Mouse (Mus musculus) C2C12 (cell line): ENCODE data around the gene Epas1. TPM values are rescaled to one million over a fixed set of nuclear protein-coding genes. Genes with fewer than 3 reads are reported as not detected.

ENCODE experiments used
- H3K27me3 ChIP-seq: one replicate; pipeline ENCODE4 v1.6.1; 2011; ENCODE audit not compliant: control insufficient read depth, insufficient read depth, insufficient read length
- H3K36me3 ChIP-seq: one replicate; pipeline ENCODE4 v1.6.1; 2011; ENCODE audit not compliant: control insufficient read depth, insufficient read depth
- H3K4me3 ChIP-seq: one replicate; pipeline ENCODE4 v1.5.1; 2011; ENCODE audit warnings: mild to moderate bottlenecking, control low read depth; ENCODE audit not compliant: poor library complexity, insufficient read depth, severe bottlenecking
- H3K79me2 ChIP-seq: one replicate; pipeline ENCODE4 v1.6.1; 2011; ENCODE audit not compliant: control insufficient read depth, insufficient read depth
- H3K79me3 ChIP-seq: one replicate; pipeline ENCODE4 v1.6.1; 2011; ENCODE audit warnings: low read depth, control low read depth
- H3ac ChIP-seq: one replicate; pipeline ENCODE3; 2011; ENCODE audit warnings: low read depth; ENCODE audit not compliant: control insufficient read depth, insufficient read length
- CEBPB ChIP-seq: IDR thresholded peaks from one replicate; pipeline ENCODE4 v1.6.1; 2011; ENCODE audit warnings: low read depth, mild to moderate bottlenecking, control low read depth, moderate library complexity
- CTCF ChIP-seq: IDR thresholded peaks from one replicate; pipeline ENCODE4 v1.5.1; 2011; ENCODE audit not compliant: control insufficient read depth, insufficient read depth, insufficient read length
- FOSL1 ChIP-seq: IDR thresholded peaks from one replicate; pipeline ENCODE4 v1.8.0; 2011; ENCODE audit warnings: mild to moderate bottlenecking, low read length; ENCODE audit not compliant: poor library complexity, insufficient read depth, severe bottlenecking
- MAX ChIP-seq: IDR thresholded peaks from one replicate; pipeline ENCODE4 v1.6.1; 2011; ENCODE audit warnings: mild to moderate bottlenecking, control low read depth
- MYOD1 ChIP-seq: IDR thresholded peaks from one replicate; pipeline ENCODE4 v1.6.1; 2011; ENCODE audit warnings: low read depth; ENCODE audit not compliant: control insufficient read depth, insufficient read length
- MYOG ChIP-seq: IDR thresholded peaks from one replicate; pipeline ENCODE4 v1.6.1; 2011; ENCODE audit not compliant: control insufficient read depth, insufficient read length; ENCODE audit errors: extremely low read depth
- USF1 ChIP-seq: IDR thresholded peaks from one replicate; pipeline ENCODE4 v1.6.1; 2011; ENCODE audit warnings: low read depth, mild to moderate bottlenecking, control low read depth, moderate library complexity
- polyA plus RNA-seq: library from polyadenylated mRNA; unstranded; fragments of >200 nt; fragmentation: generic; extraction: Trizol; gene quantifications from one replicate; pipeline ENCODE4 v1.2.1, GENCODE M21; 2012; ENCODE audit warnings: missing spikeins

Epas1 gene
- polyA plus RNA-seq, 1 experiment = 0.05 TPM

DNA sequence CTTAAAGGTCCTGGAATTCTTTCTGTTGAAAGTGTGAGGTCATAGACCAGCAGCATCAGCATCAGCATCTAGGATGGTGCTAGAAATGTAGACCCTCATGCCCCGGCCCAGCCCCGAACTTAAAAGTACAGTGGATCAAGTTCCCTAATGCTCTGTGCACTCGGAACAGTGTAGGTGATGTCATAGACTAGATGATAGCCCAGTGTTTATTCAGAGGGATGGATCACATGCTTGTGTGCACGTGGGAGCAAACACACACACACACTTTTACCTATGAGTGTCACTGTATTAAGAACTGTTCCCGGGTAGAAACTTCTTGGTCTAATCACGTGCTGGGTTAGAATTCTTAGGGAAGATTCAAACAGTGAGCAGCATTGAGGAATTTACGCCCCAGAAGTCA lies 33.0 kb downstream of the Epas1 start:
- Histone ChIP-seq H3K4me3 (no peak overlapping the region), H3K27me3 (no peaks in the 10 kb centered on the region), H3K79me2 (no peaks in the 10 kb centered on the region), H3K36me3 (no peaks in the 10 kb centered on the region), H3ac (no peak overlapping the region), H3K79me3 (no peaks in the 10 kb centered on the region)
- no peak for TF ChIP-seq FOSL1
- TF ChIP-seq MYOD1 = no peak
- TF ChIP-seq MYOG = no peak
- no peak for TF ChIP-seq MAX
- TF ChIP-seq CTCF = no peak
- no peak for TF ChIP-seq USF1
- TF ChIP-seq CEBPB = no peak

DNA sequence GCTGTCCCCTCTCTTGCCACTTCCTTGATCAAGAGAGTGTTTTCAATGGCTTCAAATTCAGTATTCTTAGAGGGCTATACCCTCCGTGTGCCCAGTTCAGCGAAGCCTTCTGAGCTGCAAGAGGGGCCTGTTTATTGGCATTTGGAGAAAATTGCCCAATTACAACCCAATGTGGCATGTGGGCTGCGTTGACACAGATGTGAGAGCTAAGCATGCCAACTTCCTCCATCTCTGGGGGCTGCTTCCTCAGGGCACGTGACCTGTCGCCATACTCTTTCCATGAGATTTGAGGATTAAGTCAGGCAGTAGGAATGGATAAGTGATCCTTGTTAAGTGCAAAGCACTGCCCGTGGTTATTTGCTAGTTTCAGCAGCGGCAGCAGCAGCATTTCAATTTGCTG lies 34.3 kb downstream of the Epas1 start:
- Histone ChIP-seq H3K27me3 (no peaks in the 10 kb centered on the region), H3K4me3 (no peak overlapping the region), H3ac (no peak overlapping the region), H3K79me3 (no peaks in the 10 kb centered on the region), H3K79me2 (no peaks in the 10 kb centered on the region), H3K36me3 (no peaks in the 10 kb centered on the region)
- no peak for TF ChIP-seq CTCF
- no peak for TF ChIP-seq MYOG
- no peak for TF ChIP-seq FOSL1
- no peak for TF ChIP-seq MYOD1
- TF ChIP-seq CEBPB = no peak

DNA sequence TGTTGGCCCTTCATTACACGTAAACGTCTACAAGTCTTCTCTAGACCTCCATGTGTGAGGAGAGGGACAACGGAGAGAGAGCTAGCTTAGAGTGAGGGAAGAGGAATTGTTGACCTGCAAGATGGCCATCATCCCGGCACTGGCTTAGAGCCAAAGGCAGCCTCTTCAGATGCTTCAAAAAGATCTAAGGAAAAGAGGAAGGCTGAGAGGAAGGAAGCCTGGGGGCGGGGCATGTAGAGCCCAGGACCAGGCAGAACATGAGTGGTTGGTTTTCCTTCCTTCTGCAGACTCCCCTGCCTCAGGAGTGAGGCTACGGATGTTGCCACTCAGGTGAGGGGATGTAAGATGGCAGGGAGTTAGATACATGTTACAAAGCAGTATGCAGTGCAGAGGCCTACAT lies 34.8 kb downstream of the Epas1 start:
- Histone ChIP-seq H3K79me3 (no peaks in the 10 kb centered on the region), H3K4me3 (no peak overlapping the region), H3ac (no peak overlapping the region), H3K27me3 (no peaks in the 10 kb centered on the region), H3K36me3 (no peaks in the 10 kb centered on the region), H3K79me2 (no peaks in the 10 kb centered on the region)
- TF ChIP-seq FOSL1 (no peak), MAX (no peak), CTCF (no peak), USF1 (no peak), MYOD1 (no peak), MYOG (no peak), CEBPB (no peak)

DNA sequence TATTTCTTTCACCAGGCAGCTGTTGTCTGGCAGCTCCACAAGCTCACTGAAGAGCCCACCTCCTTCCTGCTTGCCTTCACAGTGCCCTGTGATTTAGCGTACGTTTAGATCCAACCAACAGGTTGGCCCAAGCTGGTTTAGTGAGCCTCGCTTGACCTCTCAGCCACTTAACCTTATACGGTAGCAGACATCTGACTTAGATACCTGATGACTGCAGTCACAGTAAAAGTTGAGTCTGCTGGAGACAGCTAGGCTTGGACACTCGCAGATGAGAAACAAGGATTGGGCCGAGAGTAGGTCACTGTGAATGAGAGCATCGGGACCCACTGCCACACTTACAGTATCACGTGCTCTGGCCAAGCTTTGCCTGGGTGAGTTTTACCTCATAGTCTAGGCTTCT lies 38.4 kb downstream of the Epas1 start:
- Histone ChIP-seq H3K4me3 (no peak overlapping the region), H3K27me3 (no peaks in the 10 kb centered on the region), H3K36me3 (no peaks in the 10 kb centered on the region), H3ac (no peak overlapping the region), H3K79me2 (no peaks in the 10 kb centered on the region), H3K79me3 (no peaks in the 10 kb centered on the region)
- TF ChIP-seq MAX (no peak), MYOG (no peak), USF1 (no peak)

DNA sequence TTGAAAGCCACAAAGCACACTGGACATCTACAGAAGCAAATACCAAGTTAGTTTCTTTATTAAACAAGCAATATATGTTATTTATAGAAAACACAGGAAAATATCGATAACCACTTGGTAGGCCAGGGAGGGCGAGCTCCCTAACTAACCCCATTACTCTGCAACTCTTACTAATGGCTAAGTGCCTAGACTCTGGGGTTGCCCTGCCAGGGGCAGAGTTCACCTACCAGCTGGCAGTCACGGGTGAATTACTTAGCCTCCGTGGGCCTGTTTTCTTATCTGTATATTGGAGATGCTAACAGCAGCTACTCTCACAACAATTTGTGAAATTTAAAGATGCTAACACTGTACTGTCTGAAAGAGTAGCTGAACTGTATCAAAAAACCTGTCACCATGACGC lies 42.3 kb downstream of the Epas1 start:
- TF ChIP-seq MAX = no peak
- TF ChIP-seq MYOD1 = no peak
- TF ChIP-seq USF1 = no peak
- no peak for TF ChIP-seq CEBPB
- no peak for TF ChIP-seq FOSL1
- TF ChIP-seq MYOG = no peak
- TF ChIP-seq CTCF = no peak
- no peaks in the 10 kb centered on the region for H3K79me2 ChIP-seq
- H3K79me3 ChIP-seq = no peaks in the 10 kb centered on the region
- no peak overlapping the region for H3K4me3 ChIP-seq
- H3ac ChIP-seq = no peak overlapping the region
- no peaks in the 10 kb centered on the region for H3K36me3 ChIP-seq
- no peaks in the 10 kb centered on the region for H3K27me3 ChIP-seq

DNA sequence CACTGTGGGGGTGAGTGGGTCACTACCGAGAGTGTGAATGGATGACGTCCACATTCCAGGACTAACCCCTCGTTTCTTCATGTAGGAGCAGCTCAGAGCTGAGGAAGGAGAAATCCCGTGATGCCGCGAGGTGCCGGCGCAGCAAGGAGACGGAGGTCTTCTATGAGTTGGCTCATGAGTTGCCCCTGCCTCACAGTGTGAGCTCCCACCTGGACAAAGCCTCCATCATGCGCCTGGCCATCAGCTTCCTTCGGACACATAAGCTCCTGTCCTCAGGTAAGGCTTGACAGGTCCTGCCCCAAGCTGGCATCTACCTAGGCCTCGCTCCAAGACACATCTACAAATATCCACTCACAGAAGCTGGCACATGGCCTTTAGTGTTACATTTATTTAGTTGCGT lies 43.5 kb downstream of the Epas1 start:
- Histone ChIP-seq H3K36me3 (no peaks in the 10 kb centered on the region), H3K4me3 (no peak overlapping the region), H3K79me3 (no peaks in the 10 kb centered on the region), H3ac (no peak overlapping the region), H3K27me3 (no peaks in the 10 kb centered on the region), H3K79me2 (no peaks in the 10 kb centered on the region)
- no peak for TF ChIP-seq FOSL1
- TF ChIP-seq MYOD1 = no peak
- TF ChIP-seq USF1 = no peak
- no peak for TF ChIP-seq CTCF
- TF ChIP-seq MAX = no peak
- no peak for TF ChIP-seq CEBPB
- no peak for TF ChIP-seq MYOG
